Mouse (Mus musculus): ENCODE results near the gene Sel1l3. TPM values are rescaled to one million over a fixed set of nuclear protein-coding genes. Genes with fewer than 3 reads are reported as not detected.
A peak's percentile ranks its signal among the peaks of the same experiment; 100 is the strongest.

Sel1l3 gene
- polyA plus RNA-seq, 1 experiment from 2014 or later: 6.5 TPM

- ATAC-seq (ENCODE audit: low read depth): no peak
- Histone ChIP-seq H3K9ac (replicated peaks; ENCODE audit: low read depth, low read length) (no peak overlapping the region), H3K9me3 (ENCODE audit: control insufficient read depth, low read length) (no peaks in the 10 kb centered on the region), H3K36me3 (ENCODE audit: control insufficient read depth, insufficient read depth, low read length) (no peaks in the 10 kb centered on the region), H3K27me3 (ENCODE audit: control insufficient read depth, insufficient read depth, low read length) (no peaks in the 10 kb centered on the region), H3K27ac (ENCODE audit: low read depth, low read length) (no peak overlapping the region), H3K4me1 (ENCODE audit: control insufficient read depth, insufficient read depth, low read length) (0 out of 2 replicates have a peak, but pooled peaks cover 3% of the 10 kb centered on the region), H3K4me3 (ENCODE audit: low read depth, low read length) (no peak overlapping the region), H3K4me2 (ENCODE audit: low read depth, low read length) (no peak overlapping the region)
- WGBS: 25% methylated on average over 4 of the region's 4 CpGs
Measured at GRCm38 (mm10) chr5:53235551-53235950, 21.8 kb upstream of the Sel1l3 start.

- Histone ChIP-seq H3K4me1 (ENCODE audit: control insufficient read depth, insufficient read depth, low read length) (no peaks in the 10 kb centered on the region), H3K4me2 (ENCODE audit: low read depth, low read length) (no peak overlapping the region), H3K27me3 (ENCODE audit: control insufficient read depth, insufficient read depth, low read length) (no peaks in the 10 kb centered on the region), H3K9me3 (ENCODE audit: control insufficient read depth, low read length) (no peaks in the 10 kb centered on the region), H3K36me3 (ENCODE audit: control insufficient read depth, insufficient read depth, low read length) (no peaks in the 10 kb centered on the region), H3K4me3 (ENCODE audit: low read depth, low read length) (no peak overlapping the region), H3K27ac (ENCODE audit: low read depth, low read length) (no peak overlapping the region), H3K9ac (replicated peaks; ENCODE audit: low read depth, low read length) (no peak overlapping the region)
- ATAC-seq (ENCODE audit: low read depth): no peak
- 77% methylated on average over 4 of the region's 4 CpGs for WGBS
Measured at GRCm38 (mm10) chr5:53230560-53230959, 16.8 kb upstream of the Sel1l3 start.

DNA sequence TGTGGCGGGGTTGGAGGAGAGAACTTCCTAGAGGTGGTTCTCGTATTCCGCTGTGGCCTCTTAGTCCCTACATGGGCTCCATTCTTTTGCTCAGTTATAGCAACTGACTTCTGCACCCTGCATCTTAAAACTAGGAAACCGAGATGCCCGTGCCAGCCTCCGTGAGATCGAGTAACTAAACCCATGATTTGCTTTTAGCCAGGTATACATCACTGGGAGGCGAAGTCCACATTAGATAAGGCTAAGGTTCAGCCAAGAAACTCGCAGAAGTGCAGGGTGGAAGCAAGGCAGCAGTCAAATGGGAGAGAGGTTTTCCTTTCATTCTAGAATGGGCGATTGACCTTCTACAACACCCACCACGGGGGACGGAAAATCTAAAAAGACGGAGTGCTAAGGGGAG, 11.7 kb upstream of the Sel1l3 start:
- 94% methylated on average over 13 of the region's 13 CpGs for WGBS
- no peaks in the 10 kb centered on the region for H3K36me3 ChIP-seq (ENCODE audit: control insufficient read depth, insufficient read depth, low read length)
- ATAC-seq (ENCODE audit: low read depth): no peak
- H3K4me1 ChIP-seq (ENCODE audit: control insufficient read depth, insufficient read depth, low read length): no peaks in the 10 kb centered on the region
- no peaks in the 10 kb centered on the region for H3K27me3 ChIP-seq (ENCODE audit: control insufficient read depth, insufficient read depth, low read length)
- no peak overlapping the region for H3K9ac ChIP-seq (replicated peaks; ENCODE audit: low read depth, low read length)
- no peak overlapping the region for H3K4me3 ChIP-seq (ENCODE audit: low read depth, low read length)
- H3K27ac ChIP-seq (ENCODE audit: low read depth, low read length): no peak overlapping the region
- H3K4me2 ChIP-seq (ENCODE audit: low read depth, low read length): no peak overlapping the region
- no peaks in the 10 kb centered on the region for H3K9me3 ChIP-seq (ENCODE audit: control insufficient read depth, low read length)

GRCm38 (mm10) chr5:53214801-53215200, 1.1 kb upstream of the Sel1l3 start:
- ATAC-seq (ENCODE audit: low read depth): no peak
- Histone ChIP-seq H3K27me3 (ENCODE audit: control insufficient read depth, insufficient read depth, low read length) (no peaks in the 10 kb centered on the region; the same call in 1 of the 2 replicates), H3K4me2 (ENCODE audit: low read depth, low read length) (no peak overlapping the region), H3K9me3 (ENCODE audit: control insufficient read depth, low read length) (no peaks in the 10 kb centered on the region), H3K9ac (replicated peaks; ENCODE audit: low read depth, low read length) (no peak overlapping the region), H3K4me3 (ENCODE audit: low read depth, low read length) (no peak overlapping the region), H3K27ac (ENCODE audit: low read depth, low read length) (no peak overlapping the region), H3K36me3 (ENCODE audit: control insufficient read depth, insufficient read depth, low read length) (no peaks in the 10 kb centered on the region), H3K4me1 (ENCODE audit: control insufficient read depth, insufficient read depth, low read length) (no peaks in the 10 kb centered on the region)
- 0% methylated on average over 1 of the region's 1 CpGs for WGBS

DNA sequence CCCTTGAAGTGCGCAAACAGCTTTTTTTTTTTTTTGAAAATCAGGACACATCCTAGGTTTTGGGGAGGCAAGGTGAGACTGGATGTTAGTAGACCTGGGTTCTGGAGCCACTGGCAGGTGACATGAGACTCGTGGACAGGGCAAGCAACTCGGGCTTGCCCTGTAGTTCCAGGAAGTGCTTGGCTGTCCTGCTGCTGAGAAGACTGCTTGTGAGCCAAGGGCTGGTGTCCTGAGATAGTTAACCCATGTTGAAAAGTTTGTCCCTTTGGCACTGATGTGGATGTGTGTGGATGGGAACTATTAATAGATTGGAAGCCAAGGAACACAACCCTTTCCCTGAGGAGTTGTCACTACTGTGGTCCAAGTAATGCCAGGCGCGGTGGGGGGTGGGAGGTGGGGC, 635 bp upstream of the Sel1l3 start:
- no peaks in the 10 kb centered on the region for H3K36me3 ChIP-seq (ENCODE audit: control insufficient read depth, insufficient read depth, low read length)
- H3K27ac ChIP-seq (ENCODE audit: low read depth, low read length): no peak overlapping the region
- H3K9ac ChIP-seq (replicated peaks; ENCODE audit: low read depth, low read length): 0 out of 2 replicates have a peak overlapping the region, but pooled peaks have one; percentile 72
- WGBS: 13% methylated on average over 5 of the region's 5 CpGs
- H3K4me3 ChIP-seq (ENCODE audit: low read depth, low read length): no peak overlapping the region; the same call in 1 of the 2 replicates
- peak overlapping the region; percentile 98 for H3K4me2 ChIP-seq (ENCODE audit: low read depth, low read length)
- no peaks in the 10 kb centered on the region; the same call in 1 of the 2 replicates for H3K27me3 ChIP-seq (ENCODE audit: control insufficient read depth, insufficient read depth, low read length)
- H3K4me1 ChIP-seq (ENCODE audit: control insufficient read depth, insufficient read depth, low read length): no peaks in the 10 kb centered on the region
- no peaks in the 10 kb centered on the region for H3K9me3 ChIP-seq (ENCODE audit: control insufficient read depth, low read length)
- 0 out of 2 replicates have a peak, but pooled peaks have one; percentile 1 for ATAC-seq (ENCODE audit: low read depth)

DNA sequence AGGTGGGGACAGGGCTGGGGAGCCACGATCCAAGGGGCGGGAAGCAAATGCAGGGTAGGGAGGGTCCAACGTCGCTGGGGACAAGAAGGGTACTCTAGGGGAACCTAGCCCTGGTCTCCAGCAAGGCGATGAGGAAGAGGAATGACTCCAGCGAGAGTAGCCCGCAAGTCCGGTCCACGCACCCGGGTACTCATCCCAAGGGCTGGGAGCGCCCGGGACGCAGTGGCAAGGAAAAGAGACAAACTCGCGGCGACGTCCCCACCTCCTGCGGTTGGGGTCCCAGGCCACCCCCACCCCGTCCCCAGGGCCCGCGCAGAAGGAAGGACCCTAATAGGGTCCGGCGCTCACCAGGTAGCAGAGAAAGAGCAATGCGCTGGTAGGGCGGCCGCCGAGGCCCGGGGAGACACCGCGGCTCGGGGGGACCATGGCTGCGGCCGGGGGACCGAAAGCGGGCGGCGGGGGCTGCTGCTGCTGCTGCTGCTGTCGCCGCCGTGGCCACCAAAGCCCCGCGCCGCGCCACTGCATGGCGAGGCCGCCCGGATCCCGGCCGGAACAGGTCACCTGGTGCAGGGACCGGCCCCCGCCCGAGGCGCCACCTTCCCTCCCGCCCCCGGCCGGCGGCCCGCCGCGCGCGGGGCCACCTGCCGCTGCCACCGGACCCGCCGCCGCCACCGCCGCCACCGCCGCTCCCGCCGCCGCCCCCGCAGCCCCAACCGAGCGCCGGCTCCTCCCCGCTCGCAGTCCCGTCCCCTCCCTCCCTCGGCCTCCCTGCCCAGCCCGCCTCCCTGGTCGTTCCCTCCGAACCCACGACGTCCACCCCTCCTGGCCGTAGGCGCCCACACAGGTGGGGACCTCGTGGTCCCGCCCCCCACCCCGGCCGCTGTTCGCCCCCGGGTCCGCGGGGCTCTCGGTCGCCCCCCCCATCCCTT, 681 bp downstream of the Sel1l3 start:
- Histone ChIP-seq H3K27ac (ENCODE audit: low read depth, low read length) (peak overlapping the region; percentile 57; the same call in 1 of the 2 replicates), H3K9me3 (ENCODE audit: control insufficient read depth, low read length) (no peaks in the 10 kb centered on the region), H3K4me3 (ENCODE audit: low read depth, low read length) (peak overlapping the region; percentile 65), H3K9ac (replicated peaks; ENCODE audit: low read depth, low read length) (peak overlapping the region; percentile 72), H3K4me2 (ENCODE audit: low read depth, low read length) (peak overlapping the region; percentile 98), H3K27me3 (ENCODE audit: control insufficient read depth, insufficient read depth, low read length) (no peaks in the 10 kb centered on the region; the same call in 1 of the 2 replicates), H3K36me3 (ENCODE audit: control insufficient read depth, insufficient read depth, low read length) (no peaks in the 10 kb centered on the region), H3K4me1 (ENCODE audit: control insufficient read depth, insufficient read depth, low read length) (no peaks in the 10 kb centered on the region)
- WGBS: under 1% methylated on average over 47 of the region's 99 CpGs
- peak; percentile 55 for ATAC-seq (ENCODE audit: low read depth)

DNA sequence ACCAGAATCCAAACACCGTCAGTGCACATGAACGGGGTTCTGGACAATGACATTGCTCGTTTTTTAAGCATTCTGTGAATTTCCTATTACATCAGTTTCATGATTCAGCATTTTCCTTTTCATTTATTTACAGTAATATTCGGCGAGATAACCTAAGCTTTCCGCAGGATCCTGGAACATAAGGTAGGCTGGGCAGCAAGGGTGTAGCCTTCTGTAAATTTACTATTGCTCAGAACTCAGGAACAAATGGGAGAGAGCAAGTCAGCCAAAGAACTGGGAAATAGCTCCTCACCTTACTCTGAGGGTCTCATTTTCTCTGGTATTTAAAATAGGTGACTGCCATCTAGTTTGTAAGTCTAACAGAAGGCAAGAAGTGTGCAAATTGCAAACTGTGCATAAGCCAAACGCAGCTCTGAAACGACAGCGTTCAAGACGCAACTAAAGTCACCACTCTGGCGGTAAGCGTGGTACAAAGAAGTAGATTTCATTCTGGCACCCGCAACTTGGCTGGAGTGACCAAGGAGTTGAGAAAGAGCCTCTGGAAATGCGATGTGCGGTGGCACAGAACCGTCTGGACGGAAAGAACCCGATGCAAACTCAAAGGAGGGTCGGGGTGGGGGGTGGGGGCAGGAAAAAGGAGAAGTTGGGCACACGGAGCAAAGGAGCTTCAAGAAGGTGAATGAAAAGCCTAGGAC, 1.5 kb downstream of the Sel1l3 start:
- Histone ChIP-seq H3K9me3 (ENCODE audit: control insufficient read depth, low read length) (no peaks in the 10 kb centered on the region), H3K4me1 (ENCODE audit: control insufficient read depth, insufficient read depth, low read length) (no peaks in the 10 kb centered on the region), H3K4me3 (ENCODE audit: low read depth, low read length) (peak overlapping the region; percentile 65), H3K36me3 (ENCODE audit: control insufficient read depth, insufficient read depth, low read length) (no peaks in the 10 kb centered on the region), H3K27me3 (ENCODE audit: control insufficient read depth, insufficient read depth, low read length) (no peaks in the 10 kb centered on the region; the same call in 1 of the 2 replicates), H3K4me2 (ENCODE audit: low read depth, low read length) (peak overlapping the region; percentile 98), H3K27ac (ENCODE audit: low read depth, low read length) (no peak overlapping the region), H3K9ac (replicated peaks; ENCODE audit: low read depth, low read length) (peak overlapping the region; percentile 72)
- ATAC-seq (ENCODE audit: low read depth): no peak
- 23% methylated on average over 20 of the region's 20 CpGs for WGBS

DNA sequence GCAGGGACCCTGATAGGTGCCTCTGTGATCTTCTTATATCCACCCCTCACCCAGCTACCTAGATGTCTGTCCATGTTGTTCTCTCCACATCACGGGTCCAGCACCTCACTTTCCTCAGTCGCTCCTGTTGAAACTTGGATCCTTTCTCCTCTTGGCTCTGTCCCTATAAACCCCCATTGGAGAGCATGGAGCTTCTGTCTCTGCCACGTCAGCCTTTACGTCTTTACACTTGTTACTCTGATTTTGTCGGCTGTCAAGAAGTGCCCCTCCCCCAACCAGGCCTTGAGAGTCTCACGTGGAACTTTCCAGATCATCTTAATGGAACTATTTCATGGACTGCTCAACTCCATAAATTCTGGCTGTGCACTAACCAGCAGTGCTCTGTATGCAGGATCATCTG, 2.5 kb downstream of the Sel1l3 start:
- H3K4me2 ChIP-seq (ENCODE audit: low read depth, low read length): no peak overlapping the region; the same call in 1 of the 2 replicates
- H3K9me3 ChIP-seq (ENCODE audit: control insufficient read depth, low read length): no peaks in the 10 kb centered on the region
- no peaks in the 10 kb centered on the region for H3K36me3 ChIP-seq (ENCODE audit: control insufficient read depth, insufficient read depth, low read length)
- H3K27ac ChIP-seq (ENCODE audit: low read depth, low read length): no peak overlapping the region
- no peak overlapping the region for H3K4me3 ChIP-seq (ENCODE audit: low read depth, low read length)
- no peaks in the 10 kb centered on the region; the same call in 1 of the 2 replicates for H3K27me3 ChIP-seq (ENCODE audit: control insufficient read depth, insufficient read depth, low read length)
- no peak overlapping the region for H3K9ac ChIP-seq (replicated peaks; ENCODE audit: low read depth, low read length)
- no peak for ATAC-seq (ENCODE audit: low read depth)
- H3K4me1 ChIP-seq (ENCODE audit: control insufficient read depth, insufficient read depth, low read length): no peaks in the 10 kb centered on the region
- WGBS: 61% methylated on average over 6 of the region's 6 CpGs

- Histone ChIP-seq H3K27me3 (ENCODE audit: control insufficient read depth, insufficient read depth, low read length) (no peaks in the 10 kb centered on the region; the same call in 1 of the 2 replicates), H3K9ac (replicated peaks; ENCODE audit: low read depth, low read length) (no peak overlapping the region), H3K4me1 (ENCODE audit: control insufficient read depth, insufficient read depth, low read length) (no peaks in the 10 kb centered on the region), H3K4me3 (ENCODE audit: low read depth, low read length) (no peak overlapping the region), H3K4me2 (ENCODE audit: low read depth, low read length) (no peak overlapping the region), H3K36me3 (ENCODE audit: control insufficient read depth, insufficient read depth, low read length) (no peaks in the 10 kb centered on the region), H3K9me3 (ENCODE audit: control insufficient read depth, low read length) (no peaks in the 10 kb centered on the region), H3K27ac (ENCODE audit: low read depth, low read length) (no peak overlapping the region)
- no peak for ATAC-seq (ENCODE audit: low read depth)
- WGBS: 78% methylated on average over 4 of the region's 4 CpGs
Measured at GRCm38 (mm10) chr5:53210481-53210880, 3.2 kb downstream of the Sel1l3 start.
